Mouse (Mus musculus): Measurements from ENCODE around the gene Wasf2. TPM values are rescaled to one million over a fixed set of nuclear protein-coding genes. Genes with fewer than 3 reads are reported as not detected.
"Not testable (repeated sequence)": the region's sequence is repeated elsewhere in the genome, so short reads cannot be mapped to it uniquely, and the experiment has no call there.

Wasf2 gene
- polyA plus RNA-seq, 1 experiment from 2014 or later, result 73.7 TPM

GRCm38 (mm10) chr4:133090720-133091458 is 39.4 kb upstream of the Wasf2 start:
- no peaks in the 10 kb centered on the region for H3K36me3 ChIP-seq
- peak overlapping the region; percentile 25; the same call in 1 of the 2 replicates for H3K4me3 ChIP-seq
- 0 out of 2 replicates have a peak, but pooled peaks cover 9% of the 10 kb centered on the region for H3K27me3 ChIP-seq (ENCODE audit: low read depth, poor library complexity, severe bottlenecking)
- peak overlapping the region; percentile 91 for H3K27ac ChIP-seq
- DNase-seq (ENCODE audit: low spot score), result peak; percentile 71
- H3K4me1 ChIP-seq, result peaks cover 85% of the 10 kb centered on the region
- H3K9me3 ChIP-seq (replicated peaks), result no peaks in the 10 kb centered on the region
- 34% methylated on average over 18 of the region's 18 CpGs for WGBS

- Histone ChIP-seq H3K4me1 (peaks cover 80% of the 10 kb centered on the region), H3K36me3 (no peaks in the 10 kb centered on the region), H3K4me3 (no peak overlapping the region), H3K27me3 (ENCODE audit: low read depth, poor library complexity, severe bottlenecking) (0 out of 2 replicates have a peak, but pooled peaks cover 9% of the 10 kb centered on the region), H3K27ac (peak overlapping the region; percentile 91), H3K9me3 (replicated peaks) (no peaks in the 10 kb centered on the region)
- no peak for DNase-seq (ENCODE audit: low spot score)
- WGBS, result 84% methylated on average over 4 of the region's 4 CpGs
Measured at GRCm38 (mm10) chr4:133091459-133091785, 38.9 kb upstream of the Wasf2 start.

- H3K27me3 ChIP-seq (ENCODE audit: low read depth, poor library complexity, severe bottlenecking), result 0 out of 2 replicates have a peak, but pooled peaks cover 9% of the 10 kb centered on the region
- peaks cover 75% of the 10 kb centered on the region for H3K4me1 ChIP-seq
- H3K9me3 ChIP-seq (replicated peaks), result no peaks in the 10 kb centered on the region
- peak overlapping the region; percentile 91 for H3K27ac ChIP-seq
- peak overlapping the region; percentile 33 for H3K4me3 ChIP-seq
- WGBS, result 9% methylated on average over 18 of the region's 18 CpGs
- no peaks in the 10 kb centered on the region for H3K36me3 ChIP-seq
- DNase-seq (ENCODE audit: low spot score), result peak; percentile 66
Measured at GRCm38 (mm10) chr4:133092453-133092901, 37.8 kb upstream of the Wasf2 start.

- DNase-seq (ENCODE audit: low spot score), result no peak
- Histone ChIP-seq H3K4me3 (no peak overlapping the region), H3K36me3 (no peaks in the 10 kb centered on the region), H3K9me3 (replicated peaks) (no peaks in the 10 kb centered on the region), H3K27ac (peak overlapping the region; percentile 91), H3K27me3 (ENCODE audit: low read depth, poor library complexity, severe bottlenecking) (0 out of 2 replicates have a peak, but pooled peaks cover 9% of the 10 kb centered on the region), H3K4me1 (peaks cover 69% of the 10 kb centered on the region)
- WGBS, result 59% methylated on average over 6 of the region's 6 CpGs
Measured at GRCm38 (mm10) chr4:133093056-133093455, 37.2 kb upstream of the Wasf2 start.

- Histone ChIP-seq H3K27me3 (ENCODE audit: low read depth, poor library complexity, severe bottlenecking) (0 out of 2 replicates have a peak, but pooled peaks cover 9% of the 10 kb centered on the region), H3K9me3 (replicated peaks) (no peaks in the 10 kb centered on the region), H3K36me3 (no peaks in the 10 kb centered on the region), H3K4me1 (peaks cover 68% of the 10 kb centered on the region), H3K27ac (peak overlapping the region; percentile 91), H3K4me3 (no peak overlapping the region)
- 16% methylated on average over 6 of the region's 6 CpGs for WGBS
- DNase-seq (ENCODE audit: low spot score), result no peak
Measured at GRCm38 (mm10) chr4:133093481-133094033, 36.7 kb upstream of the Wasf2 start.

GRCm38 (mm10) chr4:133094255-133094654 is 36.0 kb upstream of the Wasf2 start:
- WGBS, result 50% methylated on average over 1 of the region's 1 CpGs
- peaks cover 66% of the 10 kb centered on the region for H3K4me1 ChIP-seq
- no peak for DNase-seq (ENCODE audit: low spot score)
- no peaks in the 10 kb centered on the region for H3K36me3 ChIP-seq
- H3K4me3 ChIP-seq, result no peak overlapping the region
- 0 out of 2 replicates have a peak, but pooled peaks cover 9% of the 10 kb centered on the region for H3K27me3 ChIP-seq (ENCODE audit: low read depth, poor library complexity, severe bottlenecking)
- H3K27ac ChIP-seq, result peak overlapping the region; percentile 91
- H3K9me3 ChIP-seq (replicated peaks), result no peaks in the 10 kb centered on the region

- Histone ChIP-seq H3K27ac (peak overlapping the region; percentile 78), H3K4me1 (peaks cover 57% of the 10 kb centered on the region), H3K27me3 (ENCODE audit: low read depth, poor library complexity, severe bottlenecking) (0 out of 2 replicates have a peak, but pooled peaks cover 9% of the 10 kb centered on the region), H3K36me3 (no peaks in the 10 kb centered on the region), H3K4me3 (peak overlapping the region; percentile 14), H3K9me3 (replicated peaks) (no peaks in the 10 kb centered on the region)
- 28% methylated on average over 16 of the region's 16 CpGs for WGBS
- peak; percentile 76 for DNase-seq (ENCODE audit: low spot score)
Measured at GRCm38 (mm10) chr4:133094936-133095733, 35.2 kb upstream of the Wasf2 start.

- peak overlapping the region; percentile 14 for H3K4me3 ChIP-seq
Measured at GRCm38 (mm10) chr4:133095734-133096065, 34.6 kb upstream of the Wasf2 start.

GRCm38 (mm10) chr4:133096671-133097070 is 33.6 kb upstream of the Wasf2 start:
- peaks cover 41% of the 10 kb centered on the region for H3K4me1 ChIP-seq
- not testable (repeated sequence) for H3K36me3 ChIP-seq; DNase-seq (ENCODE audit: low spot score); H3K27me3 ChIP-seq (ENCODE audit: low read depth, poor library complexity, severe bottlenecking); H3K27ac ChIP-seq; H3K4me3 ChIP-seq; H3K9me3 ChIP-seq (replicated peaks)
- 1% methylated on average over 15 of the region's 26 CpGs for WGBS

More at GRCm38 (mm10) chr4:133095734-133096065, 34.6 kb upstream of the Wasf2 start:
- Histone ChIP-seq H3K4me1 (peaks cover 51% of the 10 kb centered on the region), H3K27ac (peak overlapping the region; percentile 78)
- WGBS, result 13% methylated on average over 3 of the region's 3 CpGs
- H3K36me3 ChIP-seq; H3K9me3 ChIP-seq (replicated peaks); DNase-seq (ENCODE audit: low spot score); H3K27me3 ChIP-seq (ENCODE audit: low read depth, poor library complexity, severe bottlenecking): not testable (repeated sequence)

GRCm38 (mm10) chr4:133101751-133102150 is 28.6 kb upstream of the Wasf2 start:
- Histone ChIP-seq H3K36me3 (no peaks in the 10 kb centered on the region), H3K4me3 (no peak overlapping the region), H3K27me3 (ENCODE audit: low read depth, poor library complexity, severe bottlenecking) (no peaks in the 10 kb centered on the region), H3K27ac (no peak overlapping the region), H3K4me1 (peaks cover 13% of the 10 kb centered on the region), H3K9me3 (replicated peaks) (no peaks in the 10 kb centered on the region)
- 84% methylated on average over 9 of the region's 9 CpGs for WGBS
- DNase-seq (ENCODE audit: low spot score), result no peak

- no peaks in the 10 kb centered on the region for H3K36me3 ChIP-seq
- H3K27me3 ChIP-seq (ENCODE audit: low read depth, poor library complexity, severe bottlenecking), result no peaks in the 10 kb centered on the region
- 30% methylated on average over 13 of the region's 16 CpGs for whole genome bisulfite sequencing
- no peaks in the 10 kb centered on the region for H3K9me3 ChIP-seq (replicated peaks)
- H3K27ac ChIP-seq, result peak overlapping the region; percentile 73
- peaks cover 28% of the 10 kb centered on the region for H3K4me1 ChIP-seq
- no peak for DNase-seq (ENCODE audit: low spot score)
- H3K4me3 ChIP-seq, result peak overlapping the region; percentile 8; the same call in 1 of the 2 replicates
Measured at GRCm38 (mm10) chr4:133103525-133104193, 26.6 kb upstream of the Wasf2 start.

- Histone ChIP-seq H3K27ac (peak overlapping the region; percentile 73), H3K4me3 (peak overlapping the region; percentile 8; the same call in 1 of the 2 replicates)
- no peak for DNase-seq (ENCODE audit: low spot score)
Measured at GRCm38 (mm10) chr4:133104194-133104569, 26.1 kb upstream of the Wasf2 start.

More at GRCm38 (mm10) chr4:133104194-133104569, 26.1 kb upstream of the Wasf2 start:
- peaks cover 34% of the 10 kb centered on the region for H3K4me1 ChIP-seq
- no peaks in the 10 kb centered on the region for H3K9me3 ChIP-seq (replicated peaks)
- 35% methylated on average over 10 of the region's 10 CpGs for WGBS
- H3K36me3 ChIP-seq, result no peaks in the 10 kb centered on the region
- H3K27me3 ChIP-seq (ENCODE audit: low read depth, poor library complexity, severe bottlenecking), result no peaks in the 10 kb centered on the region

Data from limb, embryonic 10.5 days (tissue).